Mouse (Mus musculus): ENCODE measurements at regions not wholly inside any gene's neighbourhood (a gene's known extent, or its start where the extent isn't known, plus 50 kb on each side); places are given as distances from the start of the nearest gene placed in this dataset.

DNA sequence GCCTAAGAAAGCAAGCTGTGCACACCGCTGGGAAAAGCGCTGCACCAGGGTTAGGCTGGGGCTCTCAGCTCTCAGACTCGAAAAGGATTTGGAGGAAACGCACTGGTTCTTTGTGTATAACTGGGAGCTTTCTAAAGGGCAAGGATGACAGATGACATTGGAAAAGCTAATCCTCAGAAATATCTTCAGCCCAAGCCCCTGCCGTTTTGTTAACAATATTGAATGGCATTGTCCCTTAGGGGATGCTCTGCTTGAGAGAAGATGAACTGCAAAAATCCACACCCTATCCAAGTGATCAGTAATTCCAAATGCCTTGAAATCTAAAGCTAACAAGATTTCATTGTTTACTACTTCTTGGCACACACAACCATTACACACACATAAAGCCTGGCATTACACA lies 419.1 kb downstream of the Fut8 start:
- TF ChIP-seq CTCF (IDR thresholded peaks at IDR 0.05; ENCODE audit: extremely low read depth, insufficient read length, insufficient replicate concordance, low read depth, low read length) (no peak), POLR2A (IDR thresholded peaks at IDR 0.05; ENCODE audit: low read depth, low read length) (no peak)

Measured in small intestine, adult 2 months (tissue).